Mouse (Mus musculus) ES-E14 (cell line): ENCODE data around the gene Usp3. TPM values are rescaled to one million over a fixed set of nuclear protein-coding genes. Genes with fewer than 3 reads are reported as not detected.

ENCODE experiments used
- DNase-seq: peaks from one replicate; pipeline ENCODE4 v3.0.0-alpha.2; 2013; ENCODE audit warnings: low read depth, low spot score
- H3K27ac ChIP-seq: 2 replicates; pipeline ENCODE4 v1.5.1; 2012; ENCODE audit warnings: low read depth, mild to moderate bottlenecking, low read length, moderate library complexity, mixed read lengths; ENCODE audit not compliant: poor library complexity, insufficient read depth, severe bottlenecking
- H3K36me3 ChIP-seq: 2 replicates; pipeline ENCODE4 v1.6.1; 2012; ENCODE audit warnings: mild to moderate bottlenecking, low read length, moderate library complexity, mixed read lengths; ENCODE audit not compliant: control insufficient read depth, poor library complexity, insufficient read depth, severe bottlenecking
- H3K4me1 ChIP-seq, 2 experiments: fragments of 150-350 bp in 1 of 2; sonication (generic) in 1 of 2; 2 replicates each; pipeline ENCODE4 v1.6.1; 2012; ENCODE audit warnings: low read length in 2 of 2, mild to moderate bottlenecking in 1 of 2, mixed read lengths in 1 of 2; ENCODE audit not compliant: control insufficient read depth in 2 of 2, insufficient read depth in 2 of 2, poor library complexity in 1 of 2
- H3K4me3 ChIP-seq, 2 experiments: fragments of 150-350 bp in 1 of 2; sonication (generic) in 1 of 2; 2 replicates each; pipeline ENCODE4 v1.5.1; 2012; ENCODE audit warnings: low read length in 2 of 2, low read depth in 1 of 2, mild to moderate bottlenecking in 1 of 2, mixed read lengths in 1 of 2; ENCODE audit not compliant: insufficient read depth in 1 of 2, poor library complexity in 1 of 2, severe bottlenecking in 1 of 2
- H3K9ac ChIP-seq: 2 replicates; pipeline ENCODE4 v1.6.1; 2012; ENCODE audit warnings: low read depth, mild to moderate bottlenecking, low read length, mixed read lengths; ENCODE audit not compliant: poor library complexity, insufficient read depth, severe bottlenecking
- H3K9me3 ChIP-seq: fragments of 150-350 bp; sonication (generic); 2 replicates; pipeline ENCODE4 v1.6.1; 2012; ENCODE audit warnings: low read depth, mild to moderate bottlenecking, low read length; ENCODE audit not compliant: control insufficient read depth, insufficient read depth
- CHD2 ChIP-seq: IDR thresholded peaks from 2 replicates; pipeline ENCODE4 v1.6.1; 2014; ENCODE audit warnings: mild to moderate bottlenecking, low read depth, low read length, inconsistent platforms
- HCFC1 ChIP-seq: IDR thresholded peaks from 2 replicates; pipeline ENCODE4 v1.6.1; 2012; ENCODE audit warnings: low read length, inconsistent platforms, borderline replicate concordance; ENCODE audit not compliant: insufficient read depth
- MAFK ChIP-seq: IDR thresholded peaks from 2 replicates; pipeline ENCODE4 v1.6.1; 2014; ENCODE audit warnings: mild to moderate bottlenecking, low read depth, low read length, inconsistent platforms; ENCODE audit not compliant: insufficient read depth
- ZC3H11A ChIP-seq: IDR thresholded peaks from 2 replicates; pipeline ENCODE4 v1.6.1; 2012; ENCODE audit warnings: low read depth, mild to moderate bottlenecking, inconsistent platforms, low read length, borderline replicate concordance
- ZNF384 ChIP-seq: IDR thresholded peaks from 2 replicates; pipeline ENCODE4 v1.6.1; 2012; ENCODE audit warnings: low read depth, low read length, inconsistent platforms
- in situ Hi-C, 2 experiments: fragments of 600-800 bp; cut with MboI; formaldehyde crosslinking; loops; one replicate each; pipeline ENCODE4 v1.15.1; 2025; ENCODE audit warnings: low sequenced_read_pairs in 2 of 2, inconsistent platforms in 1 of 2; ENCODE audit not compliant: unreplicated experiment in 2 of 2
- total RNA-seq: library from RNA; depleted of rRNA; stranded (reverse); fragments of 300-350 nt; gene quantifications from 2 replicates; pipeline ENCODE4 v1.2.3, GENCODE M21; 2012

Usp3 gene
- total RNA-seq, 1 experiment, result 12.4 TPM

- Histone ChIP-seq H3K9me3 (no peaks in the 10 kb centered on the region), H3K4me1 (no peaks in the 10 kb centered on the region), H3K9ac (no peak overlapping the region), H3K27ac (no peak overlapping the region), H3K36me3 (no peaks in the 10 kb centered on the region), H3K4me3 (no peak overlapping the region)
- no peak for TF ChIP-seq HCFC1
- TF ChIP-seq ZNF384, result no peak
- TF ChIP-seq ZC3H11A, result no peak
- TF ChIP-seq MAFK, result no peak
- TF ChIP-seq CHD2, result no peak
- no peak for DNase-seq
- in situ Hi-C loops, result no loop called here
Measured at GRCm38 (mm10) chr9:66583244-66583643, 9.7 kb downstream of the Usp3 start.

GRCm38 (mm10) chr9:66581694-66582093 lies 11.2 kb downstream of the Usp3 start:
- Histone ChIP-seq H3K4me1 (no peaks in the 10 kb centered on the region), H3K36me3 (no peaks in the 10 kb centered on the region), H3K27ac (no peak overlapping the region), H3K4me3 (no peak overlapping the region), H3K9ac (no peak overlapping the region), H3K9me3 (no peaks in the 10 kb centered on the region)
- no peak for TF ChIP-seq ZNF384
- TF ChIP-seq MAFK, result no peak
- TF ChIP-seq CHD2, result no peak
- no peak for TF ChIP-seq ZC3H11A
- no peak for TF ChIP-seq HCFC1
- in situ Hi-C loops, result no loop called here
- no peak for DNase-seq

GRCm38 (mm10) chr9:66580722-66581121 lies 12.2 kb downstream of the Usp3 start:
- TF ChIP-seq ZNF384, result peak; percentile 31; the same call in 1 of the 2 replicates
- no peak for TF ChIP-seq HCFC1
- no peak for TF ChIP-seq MAFK
- no peak for TF ChIP-seq CHD2
- DNase-seq, result no peak
- no peak overlapping the region for H3K27ac ChIP-seq
- H3K4me1 ChIP-seq, result no peaks in the 10 kb centered on the region
- H3K9ac ChIP-seq, result no peak overlapping the region
- H3K4me3 ChIP-seq, result no peak overlapping the region
- no peaks in the 10 kb centered on the region for H3K9me3 ChIP-seq
- no peaks in the 10 kb centered on the region for H3K36me3 ChIP-seq
- in situ Hi-C loops, result no loop called here

- in situ Hi-C loops, result no loop called here
- no peak overlapping the region for H3K27ac ChIP-seq
- no peaks in the 10 kb centered on the region for H3K4me1 ChIP-seq
- TF ChIP-seq MAFK (no peak), HCFC1 (no peak), CHD2 (no peak), ZC3H11A (no peak), ZNF384 (no peak)
- no peaks in the 10 kb centered on the region for H3K9me3 ChIP-seq
- DNase-seq, result no peak
- H3K36me3 ChIP-seq, result no peaks in the 10 kb centered on the region
- H3K4me3 ChIP-seq, result no peak overlapping the region
- H3K9ac ChIP-seq, result no peak overlapping the region
Measured at GRCm38 (mm10) chr9:66575878-66576238, 17.1 kb downstream of the Usp3 start.
